Mouse (Mus musculus) retina, postnatal 1 day (tissue): ENCODE results near the gene Etv2.

Source experiments
- DNase-seq: peaks from one replicate; pipeline ENCODE4 v3.0.0-alpha.2; 2012

Etv2 gene

GRCm38 (mm10) chr7:30587842-30588667 is 47.6 kb downstream of the Etv2 start:
- peak; percentile 46 for DNase-seq

GRCm38 (mm10) chr7:30586455-30587020 is 49.1 kb downstream of the Etv2 start:
- no peak for DNase-seq

- no peak for DNase-seq
Measured at GRCm38 (mm10) chr7:30585170-30585569, 50.5 kb downstream of the Etv2 start.

- no peak for DNase-seq
Measured at GRCm38 (mm10) chr7:30584339-30584738, 51.3 kb downstream of the Etv2 start.
